In the genomic region with DNA sequence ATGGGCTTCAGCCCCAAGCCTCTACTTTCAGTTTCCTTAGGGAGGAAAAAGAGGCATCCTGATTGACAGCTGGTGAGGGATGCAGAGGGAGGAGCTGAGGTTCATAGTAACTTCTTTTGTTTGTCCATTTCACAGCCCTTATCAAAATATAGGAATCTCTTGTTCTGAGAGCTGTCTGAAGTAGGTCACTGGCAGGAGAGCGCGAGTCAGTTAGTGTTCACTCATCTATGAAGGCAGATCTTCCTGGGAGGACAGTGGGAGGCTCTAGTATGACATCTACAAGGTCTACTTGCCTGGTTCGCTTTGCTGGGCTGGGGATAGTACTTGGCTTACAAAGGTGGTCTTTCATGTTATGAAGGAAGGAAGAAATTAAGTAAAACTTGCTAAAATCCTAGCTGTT, we compare ENCODE assay signal across 18 mouse cellular contexts. TPM values are rescaled to one million over a fixed set of nuclear protein-coding genes. Genes with fewer than 3 reads are reported as not detected.
DNase-seq lines count a peak whose midpoint lies in the region; ATAC-seq and TF ChIP-seq lines count a peak whose summit lies in the region.
"Had no signal": no experiment of that assay in that cellular context is flagged by ENCODE, and none has a peak within 500 bp of the region (broad histone marks: within the 10 kb centered on the region; RNA-seq: fewer than 3 reads in every experiment).

No protein-coding gene starts in this region.

- no peak overlapping the region for H3K4me3 ChIP-seq in kidney, adult 2 months (ENCODE audit: insufficient read depth, low read depth, low read length)
- no peak overlapping the region for H3K4me3 ChIP-seq in MEL (ENCODE audit: control insufficient read depth in 1 of 2, insufficient read depth in 1 of 2, low read depth in 2 of 2, low read length in 2 of 2)
- H3K4me3 ChIP-seq in liver, embryonic 16.5 days (ENCODE audit: low read depth, low read length), result no peak overlapping the region
- no peak overlapping the region for H3K4me3 ChIP-seq in forebrain, embryonic 12.5 days (replicated peaks)
- no peak overlapping the region for H3K4me3 ChIP-seq in midbrain, embryonic 14.5 days (replicated peaks; ENCODE audit: low read depth, low read length)
- H3K4me3 ChIP-seq: gastrocnemius, adult 2 months; kidney, embryonic 15.5 days; liver, embryonic 13.5 days; midbrain, embryonic 10.5 days had no signal

- H3K9me3 ChIP-seq in MEL (replicated peaks; ENCODE audit: insufficient read depth, low read length), result no peaks in the 10 kb centered on the region
- H3K9me3 ChIP-seq in liver, embryonic 16.5 days (replicated peaks; ENCODE audit: control insufficient read depth, low read length), result no peaks in the 10 kb centered on the region
- H3K9me3 ChIP-seq in forebrain, embryonic 12.5 days, result no peaks in the 10 kb centered on the region
- no peaks in the 10 kb centered on the region for H3K9me3 ChIP-seq in midbrain, embryonic 14.5 days (ENCODE audit: control insufficient read depth, low read length)
- H3K9me3 ChIP-seq: kidney, embryonic 15.5 days; liver, embryonic 13.5 days; midbrain, embryonic 10.5 days had no signal

- no peak overlapping the region for H3K27ac ChIP-seq in kidney, adult 2 months (ENCODE audit: insufficient read depth, low read depth, low read length)
- peak overlapping the region; percentile 30; the same call in 1 of the 2 replicates for H3K27ac ChIP-seq in MEL (ENCODE audit: control insufficient read depth, low read depth, low read length)
- peak overlapping the region; percentile 65 for H3K27ac ChIP-seq in liver, embryonic 16.5 days (ENCODE audit: low read length)
- no peak overlapping the region for H3K27ac ChIP-seq in forebrain, embryonic 12.5 days
- no peak overlapping the region for H3K27ac ChIP-seq in midbrain, embryonic 14.5 days (replicated peaks; ENCODE audit: low read depth, low read length)
- H3K27ac ChIP-seq: gastrocnemius, adult 2 months; hindbrain, embryonic 14.5 days; kidney, embryonic 15.5 days; liver, embryonic 13.5 days; midbrain, embryonic 10.5 days had no signal

- WGBS in kidney, adult 2 months, result 55% methylated on average over 3 of the region's 3 CpGs
- 41% methylated on average over 3 of the region's 3 CpGs for WGBS in liver, embryonic 16.5 days (ENCODE audit: insufficient replicate concordance)
- 89% methylated on average over 3 of the region's 3 CpGs for WGBS in forebrain, embryonic 12.5 days
- 79% methylated on average over 3 of the region's 3 CpGs for WGBS in midbrain, embryonic 14.5 days

- no peak for TF ChIP-seq POLR2A in kidney, adult 2 months (IDR thresholded peaks at IDR 0.05; ENCODE audit: low read depth, low read length)
- TF ChIP-seq POLR2A in MEL (IDR thresholded peaks at IDR 0.05; ENCODE audit: control insufficient read depth in 1 of 2, insufficient read depth in 1 of 2, low read depth in 1 of 2, low read length in 2 of 2, poor library complexity in 1 of 2), result no peak

- H3K27me3 ChIP-seq in kidney, adult 2 months (replicated peaks; ENCODE audit: control insufficient read depth, insufficient read depth, low read length), result no peaks in the 10 kb centered on the region
- H3K27me3 ChIP-seq in MEL (ENCODE audit: control insufficient read depth in 1 of 2, insufficient read depth in 2 of 2, low read length in 2 of 2), result no peaks in the 10 kb centered on the region
- no peaks in the 10 kb centered on the region for H3K27me3 ChIP-seq in liver, embryonic 16.5 days (ENCODE audit: control insufficient read depth, insufficient read depth, low read depth, low read length)
- no peaks in the 10 kb centered on the region for H3K27me3 ChIP-seq in forebrain, embryonic 12.5 days
- H3K27me3 ChIP-seq in midbrain, embryonic 14.5 days (ENCODE audit: control insufficient read depth, insufficient read depth, low read length), result no peaks in the 10 kb centered on the region
- H3K27me3 ChIP-seq: kidney, embryonic 15.5 days; liver, embryonic 13.5 days had no signal

- H3K36me3 ChIP-seq in kidney, adult 2 months (ENCODE audit: control insufficient read depth, insufficient read depth, low read length), result no peaks in the 10 kb centered on the region
- peaks cover 0 to 17% of the 10 kb centered on the region in 2 experiments; a peak in 2 of 4 replicates for H3K36me3 ChIP-seq in MEL (ENCODE audit: control insufficient read depth in 1 of 2, insufficient read depth in 2 of 2, low read length in 2 of 2)
- no peaks in the 10 kb centered on the region for H3K36me3 ChIP-seq in liver, embryonic 16.5 days (ENCODE audit: control insufficient read depth, insufficient read depth)
- no peaks in the 10 kb centered on the region for H3K36me3 ChIP-seq in forebrain, embryonic 12.5 days (replicated peaks)
- H3K36me3 ChIP-seq in midbrain, embryonic 14.5 days (ENCODE audit: control insufficient read depth, insufficient read depth, low read length), result no peaks in the 10 kb centered on the region
- H3K36me3 ChIP-seq: kidney, embryonic 15.5 days; liver, embryonic 13.5 days; midbrain, embryonic 10.5 days had no signal

- TF ChIP-seq CTCF in kidney, adult 2 months (conservative IDR thresholded peaks at IDR 0.05; ENCODE audit: insufficient read depth, insufficient read length, low read depth, low read length), result no peak
- no peak for TF ChIP-seq CTCF in MEL (IDR thresholded peaks at IDR 0.05 in 2 of 3, conservative IDR thresholded peaks at IDR 0.05 in 1 of 3; ENCODE audit: control insufficient read depth in 1 of 3, insufficient read depth in 1 of 3, low read depth in 2 of 3, low read length in 3 of 3, poor library complexity in 1 of 3, severe bottlenecking in 1 of 3)

- peak; percentile 48 for DNase-seq in kidney, adult 2 months
- DNase-seq in kidney, adult 11 months, result no peak
- DNase-seq in 3T3-L1 (ENCODE audit: low read depth, low spot score), result peak; percentile 46
- peak; percentile 32 for DNase-seq in MEL (ENCODE audit: low read depth, low spot score)
- DNase-seq in testis, postnatal 10 days (ENCODE audit: low spot score), result no peak
- DNase-seq in midbrain, embryonic 14.5 days, result no peak
- DNase-seq: cerebellum, adult 9-11 months; forebrain, postnatal 0 days; gastrocnemius, adult 2 months; liver, embryonic 13.5 days; lung, postnatal 10 days; right cerebral cortex, adult 18-20 months; thymus, adult 18-20 months had no signal

- no peak for ATAC-seq in liver, embryonic 16.5 days (ENCODE audit: low read depth)
- no peak for ATAC-seq in forebrain, embryonic 12.5 days (ENCODE audit: low FRiP score)
- ATAC-seq in midbrain, embryonic 14.5 days (ENCODE audit: low FRiP score, low TSS enrichment), result no peak
- ATAC-seq: forebrain, postnatal 0 days had no signal

- peaks cover 6% of the 10 kb centered on the region; the same call in 1 of the 2 replicates for H3K4me1 ChIP-seq in kidney, adult 2 months (ENCODE audit: control insufficient read depth, insufficient read depth, low read length)
- peaks cover 10 to 18% of the 10 kb centered on the region in 2 experiments for H3K4me1 ChIP-seq in MEL (ENCODE audit: control insufficient read depth in 1 of 2, insufficient read depth in 2 of 2, low read length in 2 of 2)
- H3K4me1 ChIP-seq in liver, embryonic 16.5 days (ENCODE audit: control insufficient read depth, low read depth, low read length), result no peaks in the 10 kb centered on the region; the same call in 1 of the 2 replicates
- H3K4me1 ChIP-seq in forebrain, embryonic 12.5 days, result peaks cover 2% of the 10 kb centered on the region; the same call in 1 of the 2 replicates
- H3K4me1 ChIP-seq in midbrain, embryonic 14.5 days (ENCODE audit: control insufficient read depth, insufficient read depth, low read length), result no peaks in the 10 kb centered on the region

- H3K4me2 ChIP-seq in liver, embryonic 16.5 days (ENCODE audit: low read depth, low read length), result no peak overlapping the region
- no peak overlapping the region for H3K4me2 ChIP-seq in forebrain, embryonic 12.5 days
- no peak overlapping the region for H3K4me2 ChIP-seq in midbrain, embryonic 14.5 days (ENCODE audit: low read length)
- H3K4me2 ChIP-seq: hindbrain, embryonic 14.5 days; kidney, embryonic 15.5 days; liver, embryonic 13.5 days had no signal

- TF ChIP-seq EP300 in MEL (IDR thresholded peaks at IDR 0.05; ENCODE audit: low read depth in 1 of 2, low read length in 2 of 2), result no peak

- H3K9ac ChIP-seq in MEL (ENCODE audit: control insufficient read depth, low read depth, low read length, poor library complexity, severe bottlenecking), result no peak overlapping the region; the same call in 1 of the 2 replicates
- no peak overlapping the region for H3K9ac ChIP-seq in liver, embryonic 16.5 days (ENCODE audit: low read depth, low read length)
- H3K9ac ChIP-seq in forebrain, embryonic 12.5 days, result no peak overlapping the region
- no peak overlapping the region for H3K9ac ChIP-seq in midbrain, embryonic 14.5 days (replicated peaks; ENCODE audit: low read length)
- H3K9ac ChIP-seq: forebrain, postnatal 0 days; hindbrain, embryonic 14.5 days; kidney, embryonic 15.5 days; liver, embryonic 13.5 days had no signal

- TF ChIP-seq RAD21 in MEL (IDR thresholded peaks at IDR 0.05; ENCODE audit: low read depth, low read length), result no peak

- no peaks in the 10 kb centered on the region for H3K79me2 ChIP-seq in MEL (ENCODE audit: control insufficient read depth, insufficient read depth, low read length, poor library complexity)

TF ChIP-seq in MEL, 35 proteins besides CTCF, POLR2A, EP300 and RAD21 (continues in another document):
- no peak for TF ChIP-seq POLR2AphosphoS5 (IDR thresholded peaks at IDR 0.05; ENCODE audit: borderline replicate concordance, low read depth, low read length)
- no peak for TF ChIP-seq RCOR1 (IDR thresholded peaks at IDR 0.05; ENCODE audit: low read depth, low read length)
- no peak for TF ChIP-seq E2F4 (IDR thresholded peaks at IDR 0.05; ENCODE audit: borderline replicate concordance, low read depth, low read length)
- no peak for TF ChIP-seq SIN3A (IDR thresholded peaks at IDR 0.05; ENCODE audit: low read length)
- no peak for TF ChIP-seq SMC3 (IDR thresholded peaks at IDR 0.05; ENCODE audit: low read depth, low read length)
- TF ChIP-seq NRF1 (IDR thresholded peaks at IDR 0.05; ENCODE audit: insufficient read depth, low read depth, low read length, poor library complexity, severe bottlenecking), result no peak
- TF ChIP-seq NELFE (IDR thresholded peaks at IDR 0.05; ENCODE audit: low read depth, low read length), result no peak
- no peak for TF ChIP-seq MAZ (IDR thresholded peaks at IDR 0.05; ENCODE audit: low read depth, low read length)
- TF ChIP-seq POLR2AphosphoS2 (IDR thresholded peaks at IDR 0.05; ENCODE audit: low read length), result no peak
- TF ChIP-seq MXI1 (IDR thresholded peaks at IDR 0.05; ENCODE audit: low read depth, low read length), result no peak; the same call in 1 of the 2 replicates
- TF ChIP-seq HCFC1 (IDR thresholded peaks at IDR 0.05; ENCODE audit: low read depth, low read length), result no peak

RNA-seq across cellular contexts. Expression of a gene that starts 46.0 kb away (rescaled TPM):
- polyA plus RNA-seq in kidney, adult 2 months (2012; rRNA removed), result 3.0 and 84.9 TPM in 2 replicates
- total RNA-seq in MEL (2012; rRNA removed), result 196 and 208 TPM in 2 replicates
- 100 to 1,000 TPM in 1 of 2 experiments, not detected in 1; 175 TPM for polyA plus RNA-seq in MEL (2012; ENCODE audit: insufficient read depth in 1 of 2, insufficient read length in 2 of 2, low read depth in 1 of 2, low replicate concordance in 2 of 2, missing spikeins in 1 of 2)
- 20.9 and 21.9 TPM in 2 replicates for polyA plus RNA-seq in liver, embryonic 16.5 days (2015; fragmentation: Nextera tagmentation; extraction: Ambion mirVana)
- 3.2 and 4.2 TPM in 2 replicates for polyA plus RNA-seq in forebrain, embryonic 12.5 days (2016; fragmentation: Nextera tagmentation; extraction: Ambion mirVana)
- 0.67 and 6.1 TPM in 2 replicates for polyA plus RNA-seq in midbrain, embryonic 14.5 days (2014; fragmentation: Nextera tagmentation; extraction: Ambion mirVana)

Comparison
In these comparisons a context has a peak if more than half of its experiments do, and no peak if none do; other contexts are left out.
1. DNase-seq: peak in kidney, adult 2 months (single experiment), 3T3-L1 (single experiment) and MEL (single experiment); none in kidney, adult 11 months (single experiment), testis, postnatal 10 days (single experiment) and midbrain, embryonic 14.5 days (single experiment).
2. H3K27ac ChIP-seq: peak in MEL (single experiment) and liver, embryonic 16.5 days (single experiment); none in kidney, adult 2 months (single experiment), forebrain, embryonic 12.5 days (single experiment) and midbrain, embryonic 14.5 days (single experiment).